Mouse (Mus musculus): ENCODE results near the gene Phf6.
"Not testable (repeated sequence)": the region's sequence is repeated elsewhere in the genome, so short reads cannot be mapped to it uniquely, and the experiment has no call there.

Phf6 gene

GRCm38 (mm10) chrX:52978576-52978975 is 66.5 kb downstream of the Phf6 start:
- DNase-seq (ENCODE audit: low spot score), result no peak

- no peak for DNase-seq (ENCODE audit: low spot score)
These were observed 69.3 kb downstream of the Phf6 start for GRCm38 (mm10) chrX:52981378-52981777.

GRCm38 (mm10) chrX:52987905-52988783 is 76.1 kb downstream of the Phf6 start, which contains the start of gene Hprt:
Gene Hprt (plus strand): TSS chrX:52988137.
- peak; percentile 66 for DNase-seq (ENCODE audit: low spot score)

GRCm38 (mm10) chrX:52994726-52995125 is 82.7 kb downstream of the Phf6 start:
- not testable (repeated sequence) for DNase-seq (ENCODE audit: low spot score)

- not testable (repeated sequence) for DNase-seq (ENCODE audit: low spot score)
These were observed 92.8 kb downstream of the Phf6 start for GRCm38 (mm10) chrX:53004887-53005286.

- DNase-seq (ENCODE audit: low spot score), result peak; percentile 25
These were observed 94.0 kb downstream of the Phf6 start for GRCm38 (mm10) chrX:53006062-53006461.

Measured in left cerebral cortex, adult 11 months (tissue).